Mouse (Mus musculus) kidney, adult 2 months (tissue): ENCODE measurements around the gene Pik3c2a.

Source experiments
- CTCF ChIP-seq: fragments of 200-500 bp; conservative IDR thresholded peaks from 2 replicates; pipeline ENCODE4 v1.5.1; 2011; ENCODE audit warnings: low read depth, mild to moderate bottlenecking, control low read depth, low read length, moderate library complexity, mixed read lengths; ENCODE audit not compliant: insufficient read depth, insufficient read length
- POLR2A ChIP-seq: fragments of 200-500 bp; IDR thresholded peaks from one replicate; pipeline ENCODE4 v1.6.1; 2011; ENCODE audit warnings: low read depth, low read length, control low read depth

- TF ChIP-seq CTCF (no peak), POLR2A (no peak)
These were observed 3.4 kb upstream of the Pik3c2a start for GRCm38 (mm10) chr7:116446645-116447044.
